Mouse (Mus musculus) neural tube, embryonic 15.5 days (tissue): ENCODE data around the gene Gcdh. TPM values are rescaled to one million over a fixed set of nuclear protein-coding genes. Genes with fewer than 3 reads are reported as not detected.

Experiments used
- ATAC-seq: fragments of 200-750 bp; cut with Nextera tagmentation; 2 replicates; pipeline ENCODE4 v1.8.0; 2017; ENCODE audit warnings: mild to moderate bottlenecking, moderate TSS enrichment, moderate library complexity; ENCODE audit not compliant: low FRiP score
- H3K27ac ChIP-seq: fragments of 300-500 bp; sonication (generic); replicated peaks from 2 replicates; pipeline ENCODE4 v1.5.1; 2015; ENCODE audit warnings: mild to moderate bottlenecking, inconsistent platforms
- H3K27me3 ChIP-seq: fragments of 300-500 bp; sonication (generic); replicated peaks from 2 replicates; pipeline ENCODE4 v1.6.1; 2015; ENCODE audit warnings: inconsistent platforms
- H3K36me3 ChIP-seq: fragments of 300-500 bp; sonication (generic); 2 replicates; pipeline ENCODE4 v1.6.1; 2015; ENCODE audit warnings: inconsistent platforms
- H3K4me1 ChIP-seq: fragments of 300-500 bp; sonication (generic); 2 replicates; pipeline ENCODE4 v1.6.1; 2015; ENCODE audit warnings: inconsistent platforms
- H3K4me2 ChIP-seq: fragments of 300-500 bp; sonication (generic); 2 replicates; pipeline ENCODE4 v1.6.1; 2015; ENCODE audit warnings: inconsistent platforms, mild to moderate bottlenecking, moderate library complexity
- H3K4me3 ChIP-seq: fragments of 300-500 bp; sonication (generic); replicated peaks from 2 replicates; pipeline ENCODE4 v1.5.1; 2015; ENCODE audit warnings: mild to moderate bottlenecking, inconsistent platforms
- H3K9ac ChIP-seq: fragments of 300-500 bp; sonication (generic); replicated peaks from 2 replicates; pipeline ENCODE4 v1.6.1; 2015; ENCODE audit warnings: mild to moderate bottlenecking, inconsistent platforms
- H3K9me3 ChIP-seq: fragments of 300-500 bp; sonication (generic); replicated peaks from 2 replicates; pipeline ENCODE4 v1.6.1; 2016; ENCODE audit warnings: inconsistent platforms
- WGBS: fragments of 180-500 bp; shearing (Covaris S2); methylation state at CpG from one replicate; pipeline ENCODE4 v1.1.7; 2015; ENCODE audit warnings: mixed read lengths; 5-methylcytosine and 5-hydroxymethylcytosine counted together
- polyA plus RNA-seq: library from polyadenylated mRNA; unstranded; fragments of >200 nt; fragmentation: Nextera tagmentation; extraction: Ambion mirVana; gene quantifications from 2 replicates; pipeline ENCODE4 v1.2.1, GENCODE M21; 2015

Gene Gcdh
- polyA plus RNA-seq, 1 experiment from 2014 or later, result 39.8 TPM

DNA sequence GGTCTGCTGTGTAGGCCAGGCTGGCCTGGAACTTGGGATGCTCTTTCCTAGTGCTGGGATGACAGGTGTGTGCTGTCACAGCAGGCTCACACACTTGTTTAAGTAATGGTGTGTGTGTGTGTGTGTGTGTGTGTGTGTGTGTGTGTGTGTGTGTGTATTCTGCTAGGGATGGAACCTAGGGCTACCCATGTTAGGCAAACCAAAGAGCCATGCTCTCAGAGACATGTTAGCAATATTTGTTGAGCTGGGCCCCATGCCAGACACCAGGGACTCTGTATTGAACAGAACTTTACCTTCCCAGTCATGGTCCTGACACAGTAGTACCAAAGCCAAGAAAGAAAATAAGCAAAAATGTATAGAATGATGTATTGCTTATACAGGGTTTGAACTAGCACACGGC lies 33.8 kb upstream of the Gcdh start:
- Histone ChIP-seq H3K4me1 (peaks cover 14% of the 10 kb centered on the region), H3K36me3 (peaks cover 68% of the 10 kb centered on the region), H3K27ac (no peak overlapping the region), H3K9me3 (no peaks in the 10 kb centered on the region), H3K9ac (no peak overlapping the region), H3K27me3 (0 out of 2 replicates have a peak, but pooled peaks cover 10% of the 10 kb centered on the region), H3K4me3 (no peak overlapping the region), H3K4me2 (no peak overlapping the region)
- ATAC-seq, result no peak
- 78% methylated on average over 1 of the region's 1 CpGs for WGBS

DNA sequence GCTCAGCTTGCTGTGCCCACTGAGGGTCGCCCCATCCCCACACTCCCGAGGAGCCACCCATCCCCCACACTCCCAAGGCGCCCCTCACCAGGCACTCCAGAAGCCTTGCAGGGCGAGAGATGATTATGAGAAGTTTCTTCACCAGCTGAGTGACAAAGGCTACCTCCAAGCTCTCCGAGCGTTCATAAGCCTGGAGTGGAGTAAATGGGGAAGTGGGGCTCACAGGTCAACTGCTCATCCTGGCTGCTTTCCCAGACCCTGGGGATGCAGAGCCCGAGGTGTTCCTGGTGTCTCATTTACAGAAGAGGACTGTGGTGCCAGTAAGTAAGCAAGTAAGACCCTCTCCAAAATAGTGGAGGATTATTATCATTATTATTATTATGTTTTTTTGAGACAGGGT lies 31.8 kb upstream of the Gcdh start:
- Histone ChIP-seq H3K27me3 (0 out of 2 replicates have a peak, but pooled peaks cover 10% of the 10 kb centered on the region), H3K9ac (no peak overlapping the region), H3K4me2 (no peak overlapping the region), H3K36me3 (peaks cover 74% of the 10 kb centered on the region), H3K27ac (no peak overlapping the region), H3K4me3 (no peak overlapping the region), H3K9me3 (no peaks in the 10 kb centered on the region), H3K4me1 (peaks cover 14% of the 10 kb centered on the region)
- no peak for ATAC-seq
- WGBS, result 65% methylated on average over 7 of the region's 7 CpGs

DNA sequence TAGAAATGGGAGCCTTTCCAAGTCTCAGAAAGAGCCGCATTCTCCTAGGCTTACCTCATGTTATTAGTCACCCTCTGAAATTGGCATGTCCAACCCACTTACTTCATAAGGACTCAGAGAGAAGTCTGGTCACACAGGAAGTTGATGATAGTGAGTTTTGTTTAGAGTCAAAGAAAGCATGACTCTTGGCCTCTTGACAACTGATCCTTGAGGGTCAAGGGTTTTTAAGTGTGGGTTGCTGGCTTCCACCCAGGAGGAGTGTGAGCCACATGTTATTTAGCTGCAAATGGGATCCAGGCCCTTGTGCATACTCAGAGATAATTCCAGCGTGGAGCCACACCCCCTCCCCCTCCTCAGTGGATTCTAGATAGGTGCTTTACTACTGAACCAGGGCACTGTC lies 27.9 kb upstream of the Gcdh start:
- peaks cover 90% of the 10 kb centered on the region for H3K36me3 ChIP-seq
- H3K27ac ChIP-seq, result no peak overlapping the region
- peaks cover 19% of the 10 kb centered on the region for H3K27me3 ChIP-seq
- no peaks in the 10 kb centered on the region for H3K9me3 ChIP-seq
- no peak overlapping the region for H3K9ac ChIP-seq
- no peaks in the 10 kb centered on the region for H3K4me1 ChIP-seq
- ATAC-seq, result no peak
- no peak overlapping the region for H3K4me2 ChIP-seq
- no peak overlapping the region for H3K4me3 ChIP-seq
- 89% methylated on average over 2 of the region's 2 CpGs for WGBS

GRCm38 (mm10) chr8:84918646-84919045 lies 24.9 kb upstream of the Gcdh start:
- 92% methylated on average over 15 of the region's 15 CpGs for WGBS
- Histone ChIP-seq H3K9me3 (no peaks in the 10 kb centered on the region), H3K9ac (no peak overlapping the region), H3K4me1 (no peaks in the 10 kb centered on the region), H3K36me3 (peaks cover 92% of the 10 kb centered on the region), H3K4me3 (no peak overlapping the region), H3K27ac (no peak overlapping the region), H3K4me2 (no peak overlapping the region), H3K27me3 (peaks cover 37% of the 10 kb centered on the region)
- ATAC-seq, result no peak

GRCm38 (mm10) chr8:84917781-84918180 lies 24.1 kb upstream of the Gcdh start:
- peaks cover 41% of the 10 kb centered on the region for H3K27me3 ChIP-seq
- H3K9me3 ChIP-seq, result no peaks in the 10 kb centered on the region
- H3K4me2 ChIP-seq, result no peak overlapping the region
- no peak overlapping the region for H3K4me3 ChIP-seq
- no peak overlapping the region for H3K27ac ChIP-seq
- WGBS, result 28% methylated on average over 20 of the region's 20 CpGs
- H3K9ac ChIP-seq, result no peak overlapping the region
- peaks cover 5% of the 10 kb centered on the region; the same call in 1 of the 2 replicates for H3K4me1 ChIP-seq
- no peak for ATAC-seq
- H3K36me3 ChIP-seq, result peaks cover 95% of the 10 kb centered on the region

GRCm38 (mm10) chr8:84915269-84915668 lies 21.5 kb upstream of the Gcdh start:
- H3K4me2 ChIP-seq, result no peak overlapping the region
- H3K4me3 ChIP-seq, result no peak overlapping the region
- no peaks in the 10 kb centered on the region for H3K9me3 ChIP-seq
- peaks cover 46% of the 10 kb centered on the region for H3K27me3 ChIP-seq
- ATAC-seq, result no peak
- H3K4me1 ChIP-seq, result peaks cover 6% of the 10 kb centered on the region; the same call in 1 of the 2 replicates
- H3K9ac ChIP-seq, result no peak overlapping the region
- WGBS, result 86% methylated on average over 8 of the region's 8 CpGs
- peaks cover 95% of the 10 kb centered on the region for H3K36me3 ChIP-seq
- H3K27ac ChIP-seq, result no peak overlapping the region

DNA sequence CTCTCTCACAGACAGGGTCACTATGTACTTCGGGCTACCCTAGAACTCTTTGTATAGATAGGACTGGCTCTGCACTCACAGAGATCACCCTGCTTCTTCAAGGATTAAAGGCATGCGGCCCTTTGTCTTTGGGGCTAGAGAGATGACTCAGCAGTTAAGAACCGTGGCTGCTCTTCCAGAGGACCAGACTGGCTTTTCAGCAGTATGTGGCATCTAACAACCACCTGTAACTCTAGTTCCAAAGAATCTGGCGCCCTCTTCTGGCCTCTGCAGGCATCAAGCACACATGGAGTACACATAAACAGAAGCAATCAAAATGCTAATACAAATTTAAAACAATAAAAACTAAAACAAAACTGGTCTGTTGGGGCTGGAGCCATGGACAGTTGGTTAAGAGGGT lies 20.2 kb upstream of the Gcdh start:
- Histone ChIP-seq H3K9ac (no peak overlapping the region), H3K27me3 (peaks cover 47% of the 10 kb centered on the region), H3K9me3 (no peaks in the 10 kb centered on the region), H3K4me1 (peaks cover 9% of the 10 kb centered on the region), H3K36me3 (peaks cover 91% of the 10 kb centered on the region), H3K27ac (no peak overlapping the region), H3K4me2 (no peak overlapping the region), H3K4me3 (no peak overlapping the region)
- WGBS, result 43% methylated on average over 4 of the region's 4 CpGs
- no peak for ATAC-seq

GRCm38 (mm10) chr8:84913502-84913900 lies 19.8 kb upstream of the Gcdh start:
- 17% methylated on average over 9 of the region's 9 CpGs for WGBS
- Histone ChIP-seq H3K4me1 (peaks cover 13% of the 10 kb centered on the region), H3K9ac (no peak overlapping the region), H3K27ac (no peak overlapping the region), H3K4me3 (peak overlapping the region; percentile 24; the same call in 1 of the 2 replicates), H3K27me3 (peaks cover 47% of the 10 kb centered on the region), H3K4me2 (peak overlapping the region; percentile 51), H3K36me3 (peaks cover 86% of the 10 kb centered on the region), H3K9me3 (no peaks in the 10 kb centered on the region)
- ATAC-seq, result no peak

- H3K4me1 ChIP-seq, result peaks cover 18% of the 10 kb centered on the region
- H3K9me3 ChIP-seq, result no peaks in the 10 kb centered on the region
- H3K4me3 ChIP-seq, result peak overlapping the region; percentile 24
- H3K4me2 ChIP-seq, result peak overlapping the region; percentile 51
- peaks cover 81% of the 10 kb centered on the region for H3K36me3 ChIP-seq
- no peak for ATAC-seq
- 4% methylated on average over 51 of the region's 55 CpGs for WGBS
- H3K27ac ChIP-seq, result no peak overlapping the region
- H3K9ac ChIP-seq, result no peak overlapping the region
- H3K27me3 ChIP-seq, result peaks cover 46% of the 10 kb centered on the region
Measured at GRCm38 (mm10) chr8:84912895-84913501, 19.3 kb upstream of the Gcdh start.

DNA sequence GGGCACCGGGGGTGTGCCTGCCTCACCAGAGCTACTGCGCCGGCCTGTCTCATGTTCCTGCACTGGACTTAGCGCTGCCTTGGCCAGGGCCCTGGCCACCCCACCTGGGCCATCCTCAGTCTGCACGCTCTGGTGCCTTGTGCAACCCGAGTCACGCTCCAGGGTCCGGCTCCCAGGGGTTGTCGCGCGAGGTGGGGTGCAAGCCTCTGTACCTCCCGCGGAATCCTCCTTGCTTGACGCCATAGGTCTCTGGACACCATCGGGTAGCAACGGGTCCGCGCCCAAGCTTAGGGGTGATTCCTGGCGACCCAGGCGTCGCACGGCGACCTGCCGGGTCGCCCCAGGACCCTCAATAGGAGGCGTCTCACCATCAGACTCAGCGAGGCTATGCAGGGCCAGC lies 18.7 kb upstream of the Gcdh start:
- peaks cover 75% of the 10 kb centered on the region for H3K36me3 ChIP-seq
- no peak overlapping the region for H3K9ac ChIP-seq
- H3K27me3 ChIP-seq, result peaks cover 42% of the 10 kb centered on the region
- no peak overlapping the region for H3K4me2 ChIP-seq
- peaks cover 18% of the 10 kb centered on the region for H3K4me1 ChIP-seq
- H3K27ac ChIP-seq, result no peak overlapping the region
- no peak for ATAC-seq
- H3K9me3 ChIP-seq, result no peaks in the 10 kb centered on the region
- no peak overlapping the region; the same call in 1 of the 2 replicates for H3K4me3 ChIP-seq
- WGBS, result 23% methylated on average over 27 of the region's 27 CpGs

- H3K4me2 ChIP-seq, result no peak overlapping the region
- H3K27ac ChIP-seq, result no peak overlapping the region
- H3K4me3 ChIP-seq, result no peak overlapping the region
- H3K9me3 ChIP-seq, result no peaks in the 10 kb centered on the region
- no peak for ATAC-seq
- H3K27me3 ChIP-seq, result peaks cover 40% of the 10 kb centered on the region
- 82% methylated on average over 9 of the region's 9 CpGs for WGBS
- H3K4me1 ChIP-seq, result peaks cover 18% of the 10 kb centered on the region
- no peak overlapping the region for H3K9ac ChIP-seq
- peaks cover 70% of the 10 kb centered on the region for H3K36me3 ChIP-seq
Measured at GRCm38 (mm10) chr8:84911854-84912253, 18.1 kb upstream of the Gcdh start.

DNA sequence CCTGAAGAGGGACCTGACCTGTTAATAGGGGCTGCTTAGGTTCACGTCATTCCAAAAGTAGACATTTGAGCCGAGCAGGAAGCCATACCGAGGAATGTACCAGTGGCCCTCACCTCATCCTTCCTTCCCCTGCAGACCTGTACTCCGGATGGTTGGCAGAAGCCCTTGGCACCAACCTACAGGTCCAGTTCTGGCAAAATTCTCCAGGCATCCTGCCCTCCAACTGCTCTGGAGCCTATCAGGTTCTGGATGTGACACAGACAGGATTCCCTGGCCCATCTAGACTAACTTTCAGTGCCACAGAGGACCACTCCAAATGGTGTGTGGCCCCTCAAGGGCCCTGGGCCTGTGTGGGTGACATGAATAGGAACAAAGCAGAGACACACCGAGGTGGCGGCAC lies 16.8 kb upstream of the Gcdh start:
- Histone ChIP-seq H3K4me3 (no peak overlapping the region), H3K9ac (no peak overlapping the region), H3K27me3 (peaks cover 27% of the 10 kb centered on the region), H3K27ac (no peak overlapping the region), H3K36me3 (peaks cover 57% of the 10 kb centered on the region), H3K4me2 (no peak overlapping the region), H3K9me3 (no peaks in the 10 kb centered on the region), H3K4me1 (peaks cover 18% of the 10 kb centered on the region)
- no peak for ATAC-seq
- 93% methylated on average over 6 of the region's 6 CpGs for WGBS
